Mouse (Mus musculus) ES-E14 (cell line): ENCODE measurements around the gene Rbm38.

ENCODE experiments used
- CHD2 ChIP-seq: IDR thresholded peaks from 2 replicates; pipeline ENCODE4 v1.6.1; 2014; ENCODE audit warnings: mild to moderate bottlenecking, low read depth, low read length, inconsistent platforms
- HCFC1 ChIP-seq: IDR thresholded peaks from 2 replicates; pipeline ENCODE4 v1.6.1; 2012; ENCODE audit warnings: low read length, inconsistent platforms, borderline replicate concordance; ENCODE audit not compliant: insufficient read depth
- MAFK ChIP-seq: IDR thresholded peaks from 2 replicates; pipeline ENCODE4 v1.6.1; 2014; ENCODE audit warnings: mild to moderate bottlenecking, low read depth, low read length, inconsistent platforms; ENCODE audit not compliant: insufficient read depth
- ZC3H11A ChIP-seq: IDR thresholded peaks from 2 replicates; pipeline ENCODE4 v1.6.1; 2012; ENCODE audit warnings: low read depth, mild to moderate bottlenecking, inconsistent platforms, low read length, borderline replicate concordance
- ZNF384 ChIP-seq: IDR thresholded peaks from 2 replicates; pipeline ENCODE4 v1.6.1; 2012; ENCODE audit warnings: low read depth, low read length, inconsistent platforms

DNA sequence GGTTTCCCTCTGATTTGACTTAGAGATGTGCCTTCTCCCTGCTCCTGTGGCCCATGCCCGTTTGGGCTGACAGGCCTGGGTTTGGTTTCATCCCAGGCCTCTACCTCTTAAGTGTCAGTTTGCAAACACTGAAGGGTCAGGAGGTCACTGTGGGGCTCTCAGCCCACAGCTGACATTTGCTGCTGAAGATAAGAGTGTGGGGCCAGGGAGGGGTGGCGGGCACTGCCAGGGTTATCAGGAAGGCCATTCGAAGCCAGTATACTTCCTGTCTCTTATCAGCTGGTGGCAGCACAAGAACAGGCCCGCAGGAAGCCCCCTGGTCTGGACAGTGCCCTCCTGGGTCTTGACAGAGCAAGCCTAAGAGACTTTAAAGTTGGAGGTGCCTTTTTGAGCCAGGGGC is 14.7 kb downstream of the Rbm38 start:
- no peak for TF ChIP-seq HCFC1
- no peak for TF ChIP-seq MAFK
- TF ChIP-seq CHD2: no peak
- no peak for TF ChIP-seq ZNF384
- TF ChIP-seq ZC3H11A: no peak
